Comparison of ENCODE assay signal across 11 mouse cellular contexts in genomic region chr17:83654651-83655136, GRCm38 (mm10). TPM values are rescaled to one million over a fixed set of nuclear protein-coding genes. Genes with fewer than 3 reads are reported as not detected.
DNase-seq lines count a peak whose midpoint lies in the region; ATAC-seq and TF ChIP-seq lines count a peak whose summit lies in the region.
"Had no signal": no experiment of that assay in that cellular context is flagged by ENCODE, and none has a peak within 500 bp of the region (broad histone marks: within the 10 kb centered on the region; RNA-seq: fewer than 3 reads in every experiment).

No protein-coding gene starts in this region.

- no peak for TF ChIP-seq CTCF in lung, embryonic 14.5 days (IDR thresholded peaks at IDR 0.05; ENCODE audit: low read depth)
- no peak for TF ChIP-seq CTCF in lung, adult 2 months (IDR thresholded peaks at IDR 0.05; ENCODE audit: insufficient read depth, low read length)
- TF ChIP-seq CTCF in ES-Bruce4 (IDR thresholded peaks at IDR 0.05; ENCODE audit: low read depth, low read length) = no peak

- peak; percentile 89 for TF ChIP-seq EP300 in ES-Bruce4 (IDR thresholded peaks at IDR 0.05; ENCODE audit: insufficient read depth, low read depth, low read length)

- no peak overlapping the region for H3K4me2 ChIP-seq in lung, embryonic 14.5 days
- H3K4me2 ChIP-seq: stomach, embryonic 15.5 days had no signal

- H3K27ac ChIP-seq in lung, embryonic 14.5 days (ENCODE audit: low read depth) = no peak overlapping the region
- peak overlapping the region; percentile 48 for H3K27ac ChIP-seq in ES-Bruce4 (ENCODE audit: insufficient read depth, low read length)
- H3K27ac ChIP-seq: stomach, embryonic 15.5 days had no signal

- ATAC-seq in lung, embryonic 14.5 days (ENCODE audit: insufficient read depth) = no peak
- ATAC-seq in inflammation-experienced regulatory T-cells, adult 6 months = peak; percentile 98
- no peak for ATAC-seq in erythroblast, adult 5-6 weeks (replicated peaks; ENCODE audit: low FRiP score, poor library complexity, severe bottlenecking)
- ATAC-seq: forebrain, embryonic 16.5 days had no signal

- H3K27me3 ChIP-seq in lung, embryonic 14.5 days (ENCODE audit: insufficient read depth, low read length) = no peaks in the 10 kb centered on the region
- H3K27me3 ChIP-seq in ES-Bruce4 (ENCODE audit: control insufficient read depth, insufficient read depth, low read length, poor library complexity, severe bottlenecking) = no peaks in the 10 kb centered on the region
- H3K27me3 ChIP-seq: stomach, embryonic 15.5 days had no signal

- H3K36me3 ChIP-seq in lung, embryonic 14.5 days (ENCODE audit: insufficient read depth) = no peaks in the 10 kb centered on the region
- no peaks in the 10 kb centered on the region for H3K36me3 ChIP-seq in ES-Bruce4 (ENCODE audit: control insufficient read depth, insufficient read depth, low read length, poor library complexity, severe bottlenecking)
- H3K36me3 ChIP-seq: stomach, embryonic 15.5 days had no signal

- H3K4me1 ChIP-seq in lung, embryonic 14.5 days (ENCODE audit: insufficient read depth) = no peaks in the 10 kb centered on the region
- H3K4me1 ChIP-seq in lung, adult 2 months (ENCODE audit: control insufficient read depth, insufficient read depth, low read length) = no peaks in the 10 kb centered on the region
- H3K4me1 ChIP-seq in ES-Bruce4 (ENCODE audit: control insufficient read depth, insufficient read depth, low read length) = peaks cover 2% of the 10 kb centered on the region
- H3K4me1 ChIP-seq: stomach, embryonic 15.5 days had no signal

- no peak overlapping the region for H3K9ac ChIP-seq in lung, embryonic 14.5 days
- H3K9ac ChIP-seq in ES-Bruce4 (ENCODE audit: low read depth, poor library complexity, severe bottlenecking) = peak overlapping the region; percentile 42
- H3K9ac ChIP-seq: stomach, embryonic 15.5 days had no signal

- H3K4me3 ChIP-seq in lung, embryonic 14.5 days (ENCODE audit: low read depth, low read length) = no peak overlapping the region
- H3K4me3 ChIP-seq in lung, adult 2 months (replicated peaks; ENCODE audit: extremely low read depth, low read depth, low read length) = no peak overlapping the region
- peak overlapping the region; percentile 61 for H3K4me3 ChIP-seq in ES-Bruce4 (ENCODE audit: low read depth, low read length)
- H3K4me3 ChIP-seq: stomach, embryonic 15.5 days had no signal

- TF ChIP-seq POLR2A in lung, adult 2 months (IDR thresholded peaks at IDR 0.05; ENCODE audit: borderline replicate concordance, extremely low read depth, low read depth, low read length) = no peak
- TF ChIP-seq POLR2A in ES-Bruce4 (IDR thresholded peaks at IDR 0.05; ENCODE audit: insufficient read depth, low read length) = no peak

- H3K9me3 ChIP-seq in lung, embryonic 14.5 days (ENCODE audit: low read depth, low read length) = no peaks in the 10 kb centered on the region
- no peaks in the 10 kb centered on the region for H3K9me3 ChIP-seq in ES-Bruce4 (replicated peaks; ENCODE audit: control insufficient read depth, insufficient read depth, low read length, poor library complexity, severe bottlenecking)
- H3K9me3 ChIP-seq: stomach, embryonic 15.5 days had no signal

- DNase-seq in lung, embryonic 14.5 days = peak; percentile 22
- no peak for DNase-seq in lung, adult 2 months
- peak; percentile 59 to 68 for DNase-seq in thymus, postnatal 10 days (ENCODE audit: low spot score in 2 of 2)
- no peak for DNase-seq in kidney, adult 18-20 months
- DNase-seq: kidney, adult 8-10 months had no signal

- WGBS in lung, embryonic 14.5 days = 59% methylated on average over 13 of the region's 13 CpGs
- 44% methylated on average over 13 of the region's 13 CpGs for WGBS in lung, adult 2 months

RNA-seq across cellular contexts. Expression of gene Kcng3, which starts 23.0 kb away (rescaled TPM):
- polyA plus RNA-seq in lung, embryonic 14.5 days (2014; fragmentation: Nextera tagmentation; extraction: Ambion mirVana) = not detected in 2 replicates
- polyA plus RNA-seq in lung, adult 2 months (2012; rRNA removed) = 0.03 and 0.05 TPM in 2 replicates
- 1.1 and 1.3 TPM in 2 replicates for polyA plus RNA-seq in ES-Bruce4 (2011; ENCODE audit: insufficient read depth, insufficient read length, low read depth, missing spikeins)
- polyA plus RNA-seq in inflammation-experienced regulatory T-cells, adult 6 months (2017; shearing (Covaris generic)) = not detected
- total RNA-seq in erythroblast, adult 5-6 weeks (2015; ENCODE audit: low replicate concordance) = not detected in 2 replicates
- not detected in 2 replicates for total RNA-seq in erythroblast, adult 5-6 weeks (2017; ENCODE audit: low replicate concordance)
- polyA plus RNA-seq: heart, embryonic 14.5 days had no signal

RNA-seq across cellular contexts. Expression of gene Mta3, which starts 51.3 kb away (rescaled TPM):
- 39.9 and 41.0 TPM in 2 replicates for polyA plus RNA-seq in lung, embryonic 14.5 days (2014; fragmentation: Nextera tagmentation; extraction: Ambion mirVana)
- polyA plus RNA-seq in lung, adult 2 months (2012; rRNA removed) = 30.2 and 34.9 TPM in 2 replicates
- 162 and 164 TPM in 2 replicates for polyA plus RNA-seq in ES-Bruce4 (2011; ENCODE audit: insufficient read depth, insufficient read length, low read depth, missing spikeins)
- polyA plus RNA-seq in inflammation-experienced regulatory T-cells, adult 6 months (2017; shearing (Covaris generic)) = 10 to 100 TPM; 70.5 to 87.9 (median 74.9) TPM
- total RNA-seq in erythroblast, adult 5-6 weeks (2015; ENCODE audit: low replicate concordance) = 59.2 and 64.6 TPM in 2 replicates
- total RNA-seq in erythroblast, adult 5-6 weeks (2017; ENCODE audit: low replicate concordance) = 52.6 and 67.6 TPM in 2 replicates

Comparison
In these comparisons a context has a peak if more than half of its experiments do, and no peak if none do; other contexts are left out.
1. DNase-seq: peak in lung, embryonic 14.5 days (single experiment) and thymus, postnatal 10 days (2 of 2); none in lung, adult 2 months (single experiment) and kidney, adult 18-20 months (single experiment).